Mouse (Mus musculus) embryonic facial prominence, embryonic 15.5 days (tissue): Measurements from ENCODE around the gene Cradd. TPM values are rescaled to one million over a fixed set of nuclear protein-coding genes. Genes with fewer than 3 reads are reported as not detected.

Source experiments
- ATAC-seq: fragments of 200-750 bp; cut with Nextera tagmentation; 2 replicates; pipeline ENCODE4 v1.8.0; 2017; ENCODE audit warnings: low read depth, moderate TSS enrichment; ENCODE audit not compliant: insufficient number of reproducible peaks, low FRiP score, low TSS enrichment
- H3K27ac ChIP-seq: fragments of 300-500 bp; sonication (generic); replicated peaks from 2 replicates; pipeline ENCODE4 v1.5.1; 2015; ENCODE audit warnings: mild to moderate bottlenecking, inconsistent platforms
- H3K27me3 ChIP-seq: fragments of 300-500 bp; sonication (generic); 2 replicates; pipeline ENCODE4 v1.6.1; 2015; ENCODE audit warnings: inconsistent platforms
- H3K36me3 ChIP-seq: fragments of 300-500 bp; sonication (generic); 2 replicates; pipeline ENCODE4 v1.6.1; 2015; ENCODE audit warnings: mild to moderate bottlenecking, inconsistent platforms
- H3K4me1 ChIP-seq: fragments of 300-500 bp; sonication (generic); 2 replicates; pipeline ENCODE4 v1.6.1; 2015; ENCODE audit warnings: inconsistent platforms
- H3K4me2 ChIP-seq: fragments of 300-500 bp; sonication (generic); replicated peaks from 2 replicates; pipeline ENCODE4 v1.6.1; 2015; ENCODE audit warnings: mild to moderate bottlenecking, inconsistent platforms
- H3K4me3 ChIP-seq: fragments of 300-500 bp; sonication (generic); replicated peaks from 2 replicates; pipeline ENCODE4 v1.5.1; 2015; ENCODE audit warnings: mild to moderate bottlenecking, inconsistent platforms
- H3K9ac ChIP-seq: fragments of 300-500 bp; sonication (generic); 2 replicates; pipeline ENCODE4 v1.6.1; 2015; ENCODE audit warnings: inconsistent platforms
- H3K9me3 ChIP-seq: fragments of 300-500 bp; sonication (generic); replicated peaks from 2 replicates; pipeline ENCODE4 v1.6.1; 2016; ENCODE audit warnings: inconsistent platforms
- WGBS: fragments of 180-500 bp; shearing (Covaris S2); methylation state at CpG from one replicate; pipeline ENCODE4 v1.1.7; 2015; 5-methylcytosine and 5-hydroxymethylcytosine counted together
- polyA plus RNA-seq: library from polyadenylated mRNA; unstranded; fragments of >200 nt; fragmentation: Nextera tagmentation; extraction: Ambion mirVana; gene quantifications from 2 replicates; pipeline ENCODE4 v1.2.1, GENCODE M21; 2015

Cradd gene
- polyA plus RNA-seq, 1 experiment from 2014 or later: 11.1 TPM

GRCm38 (mm10) chr10:95355678-95356268 lies 31.8 kb upstream of the Cradd start:
- Histone ChIP-seq H3K27me3 (no peaks in the 10 kb centered on the region), H3K4me2 (no peak overlapping the region), H3K9ac (no peak overlapping the region), H3K4me3 (no peak overlapping the region), H3K4me1 (no peaks in the 10 kb centered on the region), H3K36me3 (no peaks in the 10 kb centered on the region), H3K9me3 (no peaks in the 10 kb centered on the region), H3K27ac (no peak overlapping the region)
- 63% methylated on average over 6 of the region's 6 CpGs for WGBS
- no peak for ATAC-seq

GRCm38 (mm10) chr10:95354673-95355072 lies 30.7 kb upstream of the Cradd start:
- Histone ChIP-seq H3K9ac (no peak overlapping the region), H3K4me2 (no peak overlapping the region), H3K27me3 (no peaks in the 10 kb centered on the region), H3K4me1 (no peaks in the 10 kb centered on the region), H3K4me3 (no peak overlapping the region), H3K36me3 (no peaks in the 10 kb centered on the region), H3K9me3 (no peaks in the 10 kb centered on the region), H3K27ac (no peak overlapping the region)
- ATAC-seq: no peak

- Histone ChIP-seq H3K4me1 (no peaks in the 10 kb centered on the region), H3K4me3 (no peak overlapping the region), H3K36me3 (no peaks in the 10 kb centered on the region), H3K27me3 (no peaks in the 10 kb centered on the region), H3K4me2 (no peak overlapping the region), H3K9ac (no peak overlapping the region), H3K9me3 (no peaks in the 10 kb centered on the region), H3K27ac (no peak overlapping the region)
- WGBS: 76% methylated on average over 6 of the region's 6 CpGs
- no peak for ATAC-seq
These were observed 30.1 kb upstream of the Cradd start for GRCm38 (mm10) chr10:95354047-95354446.

DNA sequence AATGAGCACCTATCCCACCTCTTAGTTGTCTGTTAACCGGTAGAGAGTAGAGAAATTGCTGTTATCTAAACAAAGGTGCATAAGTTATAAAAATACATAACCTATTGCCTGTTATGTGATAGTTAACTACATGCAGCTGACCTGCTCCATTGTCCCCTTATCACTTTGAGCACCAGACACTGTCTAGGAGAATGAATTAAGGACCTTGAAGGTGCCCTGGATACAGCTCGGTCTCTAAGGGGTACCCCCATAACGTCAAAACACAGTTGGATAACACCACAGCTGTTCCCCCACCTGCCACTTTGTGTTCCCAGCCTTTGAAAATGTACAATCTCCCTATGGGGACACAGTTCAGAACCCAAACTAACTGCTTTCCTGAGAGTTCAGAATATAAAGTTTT lies 24.5 kb upstream of the Cradd start:
- no peak overlapping the region for H3K9ac ChIP-seq
- no peak overlapping the region for H3K4me2 ChIP-seq
- H3K27me3 ChIP-seq: no peaks in the 10 kb centered on the region
- H3K27ac ChIP-seq: no peak overlapping the region
- no peaks in the 10 kb centered on the region for H3K9me3 ChIP-seq
- 78% methylated on average over 3 of the region's 3 CpGs for WGBS
- no peaks in the 10 kb centered on the region for H3K36me3 ChIP-seq
- no peak for ATAC-seq
- no peak overlapping the region for H3K4me3 ChIP-seq
- H3K4me1 ChIP-seq: no peaks in the 10 kb centered on the region

DNA sequence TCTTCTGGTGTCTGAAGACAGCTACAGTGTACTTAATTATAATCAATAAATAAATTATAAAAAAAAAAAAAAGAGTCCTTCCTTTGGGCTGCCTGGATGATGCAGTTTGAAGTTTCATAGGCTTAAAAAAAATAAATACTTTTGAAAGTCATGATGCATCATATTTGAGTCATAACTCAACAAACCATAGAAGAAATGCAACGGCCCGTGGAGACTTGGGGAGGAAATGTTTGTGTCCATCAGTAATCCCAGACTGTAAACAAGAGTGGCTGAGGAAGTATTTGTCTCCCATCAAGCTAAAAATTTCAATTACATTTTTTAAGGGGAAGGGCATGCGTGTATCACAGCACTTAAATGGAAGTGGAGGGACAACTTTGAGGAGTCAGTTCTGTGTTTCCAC lies 23.8 kb upstream of the Cradd start:
- Histone ChIP-seq H3K9ac (no peak overlapping the region), H3K4me2 (no peak overlapping the region)
- WGBS: 91% methylated on average over 3 of the region's 3 CpGs

GRCm38 (mm10) chr10:95342833-95343590 lies 19.1 kb upstream of the Cradd start:
- Histone ChIP-seq H3K27me3 (no peaks in the 10 kb centered on the region), H3K4me2 (no peak overlapping the region), H3K36me3 (no peaks in the 10 kb centered on the region), H3K4me3 (no peak overlapping the region), H3K4me1 (no peaks in the 10 kb centered on the region), H3K27ac (no peak overlapping the region), H3K9me3 (no peaks in the 10 kb centered on the region), H3K9ac (no peak overlapping the region)
- ATAC-seq: no peak
- 83% methylated on average over 10 of the region's 10 CpGs for WGBS

More for the DNA sequence above, 23.8 kb upstream of the Cradd start:
- Histone ChIP-seq H3K9me3 (no peaks in the 10 kb centered on the region), H3K36me3 (no peaks in the 10 kb centered on the region), H3K4me3 (no peak overlapping the region), H3K27me3 (no peaks in the 10 kb centered on the region), H3K4me1 (no peaks in the 10 kb centered on the region), H3K27ac (no peak overlapping the region)
- no peak for ATAC-seq

DNA sequence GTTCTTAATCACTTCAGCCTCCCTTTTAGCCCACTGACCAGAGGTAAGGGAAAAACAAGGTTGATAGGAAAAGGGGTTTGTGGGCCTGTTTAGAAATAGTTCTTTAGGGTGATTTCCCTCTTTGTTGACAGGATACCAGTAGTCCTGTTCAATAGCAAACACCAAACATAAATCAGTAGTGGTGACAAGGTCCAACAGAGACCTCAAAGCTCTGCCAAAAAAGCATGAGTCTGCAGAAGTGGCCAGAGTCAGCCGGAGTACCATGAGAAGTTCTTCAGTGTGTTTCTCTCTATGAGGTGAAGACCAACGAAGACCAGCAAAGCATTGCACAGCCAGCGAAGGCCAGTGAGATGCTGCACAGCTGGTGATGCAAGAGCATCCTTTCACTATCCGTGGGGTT lies 16.7 kb upstream of the Cradd start:
- Histone ChIP-seq H3K36me3 (no peaks in the 10 kb centered on the region), H3K27ac (no peak overlapping the region), H3K27me3 (no peaks in the 10 kb centered on the region), H3K9ac (no peak overlapping the region), H3K4me2 (no peak overlapping the region), H3K9me3 (no peaks in the 10 kb centered on the region), H3K4me1 (no peaks in the 10 kb centered on the region), H3K4me3 (no peak overlapping the region)
- ATAC-seq: no peak
- 84% methylated on average over 4 of the region's 4 CpGs for WGBS

DNA sequence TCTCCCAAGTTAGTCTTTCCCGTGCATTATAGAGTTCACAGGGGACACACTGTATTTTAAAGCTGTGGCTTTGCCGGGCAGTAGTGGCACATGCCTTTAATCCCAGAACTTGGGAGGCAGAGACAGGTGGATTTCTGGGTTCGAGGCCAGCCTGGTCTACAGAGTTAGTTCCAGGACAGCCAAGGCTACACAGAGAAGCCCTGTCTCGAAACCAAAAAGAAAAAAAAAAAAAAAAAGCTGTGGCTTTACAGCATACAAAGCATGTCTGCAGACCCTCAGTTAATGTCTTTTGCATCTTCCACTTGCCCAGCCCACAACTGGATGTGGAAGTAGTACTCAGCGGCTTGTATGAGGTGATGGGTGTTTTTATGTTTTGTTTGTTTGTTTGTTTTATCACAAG lies 13.7 kb upstream of the Cradd start:
- no peak for ATAC-seq
- H3K9ac ChIP-seq: no peak overlapping the region
- no peak overlapping the region for H3K4me3 ChIP-seq
- no peaks in the 10 kb centered on the region for H3K27me3 ChIP-seq
- H3K4me2 ChIP-seq: no peak overlapping the region
- no peak overlapping the region for H3K27ac ChIP-seq
- H3K4me1 ChIP-seq: no peaks in the 10 kb centered on the region
- no peaks in the 10 kb centered on the region for H3K9me3 ChIP-seq
- 71% methylated on average over 5 of the region's 5 CpGs for WGBS
- H3K36me3 ChIP-seq: no peaks in the 10 kb centered on the region

DNA sequence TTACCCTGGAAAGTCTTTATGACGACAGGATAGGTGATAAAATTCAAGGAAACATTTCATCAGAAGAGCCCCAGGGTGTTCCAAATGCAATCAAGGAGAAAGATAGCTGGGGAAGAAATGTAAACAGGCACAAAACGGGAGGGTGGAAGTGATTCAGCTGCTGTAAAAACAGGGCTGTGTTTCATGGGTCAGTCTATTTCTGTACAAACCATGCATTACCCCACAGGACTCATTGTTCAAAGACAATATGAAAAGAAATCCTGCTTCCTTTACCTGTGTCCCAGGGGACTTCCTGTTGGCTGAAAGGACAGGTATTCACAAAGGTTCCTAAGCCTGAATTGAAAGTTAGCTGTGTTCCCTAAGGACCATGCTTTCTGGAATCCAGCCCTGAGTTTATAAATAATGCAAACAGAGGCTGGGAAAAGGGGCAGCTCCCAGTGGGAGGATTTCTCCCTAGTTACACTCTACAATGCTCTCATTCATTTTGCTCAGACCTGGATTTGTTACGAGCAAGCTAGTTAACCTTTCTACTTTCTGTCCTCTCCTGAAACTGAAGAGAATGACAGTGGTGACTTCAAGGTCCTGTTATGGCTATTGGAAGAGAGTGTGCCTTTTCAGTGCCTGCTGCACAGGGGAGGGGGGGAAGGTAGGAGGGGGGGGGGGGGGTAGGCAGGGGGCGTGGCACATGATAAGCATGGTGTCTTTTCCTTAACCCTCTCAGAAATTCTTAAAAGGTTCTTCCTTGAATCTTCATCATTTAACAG lies 13.0 kb upstream of the Cradd start:
- ATAC-seq: no peak
- Histone ChIP-seq H3K27me3 (no peaks in the 10 kb centered on the region), H3K9ac (no peak overlapping the region), H3K4me2 (no peak overlapping the region), H3K4me3 (no peak overlapping the region), H3K36me3 (no peaks in the 10 kb centered on the region), H3K27ac (no peak overlapping the region), H3K9me3 (no peaks in the 10 kb centered on the region), H3K4me1 (no peaks in the 10 kb centered on the region)
- 19% methylated on average over 4 of the region's 4 CpGs for WGBS

- 64% methylated on average over 1 of the region's 1 CpGs for WGBS
- no peaks in the 10 kb centered on the region for H3K36me3 ChIP-seq
- ATAC-seq: no peak
These were observed 10.9 kb upstream of the Cradd start for GRCm38 (mm10) chr10:95334826-95335225.

GRCm38 (mm10) chr10:95332596-95332995 lies 8.7 kb upstream of the Cradd start:
- 85% methylated on average over 3 of the region's 3 CpGs for WGBS

More at GRCm38 (mm10) chr10:95334826-95335225, 10.9 kb upstream of the Cradd start:
- Histone ChIP-seq H3K27me3 (no peaks in the 10 kb centered on the region), H3K27ac (no peak overlapping the region), H3K4me3 (no peak overlapping the region), H3K4me2 (no peak overlapping the region), H3K9ac (no peak overlapping the region), H3K9me3 (no peaks in the 10 kb centered on the region), H3K4me1 (no peaks in the 10 kb centered on the region)

More at GRCm38 (mm10) chr10:95332596-95332995, 8.7 kb upstream of the Cradd start:
- no peak overlapping the region for H3K4me2 ChIP-seq
- no peaks in the 10 kb centered on the region for H3K9me3 ChIP-seq
- no peaks in the 10 kb centered on the region for H3K36me3 ChIP-seq
- H3K4me3 ChIP-seq: no peak overlapping the region
- no peak overlapping the region for H3K9ac ChIP-seq
- H3K27me3 ChIP-seq: no peaks in the 10 kb centered on the region
- ATAC-seq: no peak
- H3K27ac ChIP-seq: no peak overlapping the region
- no peaks in the 10 kb centered on the region for H3K4me1 ChIP-seq
